Mouse (Mus musculus) hindbrain, postnatal 0 days (tissue): Measurements from ENCODE around the gene Tox3. TPM values are rescaled to one million over a fixed set of nuclear protein-coding genes. Genes with fewer than 3 reads are reported as not detected.

ENCODE experiments used
- ATAC-seq: fragments of 200-750 bp; cut with Nextera tagmentation; 2 replicates; pipeline ENCODE4 v1.8.0; 2017; ENCODE audit warnings: mild to moderate bottlenecking, moderate TSS enrichment, moderate library complexity
- DNase-seq: peaks from one replicate; pipeline ENCODE4 v3.0.0-alpha.2; 2015; ENCODE audit warnings: low spot score
- H3K27ac ChIP-seq: fragments of 300-500 bp; sonication (generic); 2 replicates; pipeline ENCODE4 v1.5.1; 2014; ENCODE audit warnings: mild to moderate bottlenecking
- H3K27me3 ChIP-seq: fragments of 300-500 bp; sonication (generic); 2 replicates; pipeline ENCODE4 v1.6.1; 2014; ENCODE audit warnings: low read length, mixed read lengths; ENCODE audit not compliant: insufficient read depth
- H3K36me3 ChIP-seq: fragments of 300-500 bp; sonication (generic); 2 replicates; pipeline ENCODE4 v1.6.1; 2014; ENCODE audit warnings: low read length, mixed read lengths; ENCODE audit not compliant: insufficient read depth
- H3K4me1 ChIP-seq: fragments of 300-500 bp; sonication (generic); 2 replicates; pipeline ENCODE4 v1.6.1; 2014; ENCODE audit warnings: antibody characterized with exemption, low read length, mixed read lengths; ENCODE audit not compliant: insufficient read depth
- H3K4me2 ChIP-seq: fragments of 300-500 bp; sonication (generic); 2 replicates; pipeline ENCODE4 v1.6.1; 2014; ENCODE audit warnings: low read depth, mild to moderate bottlenecking, low read length, moderate library complexity, mixed read lengths
- H3K4me3 ChIP-seq: fragments of 300-500 bp; sonication (generic); 2 replicates; pipeline ENCODE4 v1.5.1; 2014; ENCODE audit warnings: low read length
- H3K9ac ChIP-seq: fragments of 300-500 bp; sonication (generic); replicated peaks from 2 replicates; pipeline ENCODE4 v1.6.1; 2014; ENCODE audit warnings: mild to moderate bottlenecking, low read length, moderate library complexity, mixed read lengths
- H3K9me3 ChIP-seq: fragments of 300-500 bp; sonication (generic); 2 replicates; pipeline ENCODE4 v1.6.1; 2016; ENCODE audit warnings: low read length, mixed read lengths
- CTCF ChIP-seq: IDR thresholded peaks from 2 replicates; pipeline ENCODE4 v1.5.1; 2016; ENCODE audit warnings: antibody characterized with exemption, control low read depth, low read depth
- WGBS: fragments of 180-500 bp; shearing (Covaris S2); extraction: QIAGEN DNeasy Blood & Tissue Kit; methylation state at CpG from one replicate; pipeline ENCODE4 v1.1.7; 2014; 5-methylcytosine and 5-hydroxymethylcytosine counted together
- polyA plus RNA-seq: library from polyadenylated mRNA; unstranded; fragments of >200 nt; fragmentation: Nextera tagmentation; extraction: Ambion mirVana; gene quantifications from 2 replicates; pipeline ENCODE4 v1.2.1, GENCODE M21; 2015
- total RNA-seq: library from RNA; depleted of rRNA; stranded (reverse); fragments of >200 nt; gene quantifications from 2 replicates; pipeline ENCODE4 v1.2.3, GENCODE M21; 2014; rRNA removed

The Tox3 gene
- total RNA-seq: 31.4 and 33.1 TPM in 2 replicates
- polyA plus RNA-seq: 21.2 and 22.2 TPM in 2 replicates

DNA sequence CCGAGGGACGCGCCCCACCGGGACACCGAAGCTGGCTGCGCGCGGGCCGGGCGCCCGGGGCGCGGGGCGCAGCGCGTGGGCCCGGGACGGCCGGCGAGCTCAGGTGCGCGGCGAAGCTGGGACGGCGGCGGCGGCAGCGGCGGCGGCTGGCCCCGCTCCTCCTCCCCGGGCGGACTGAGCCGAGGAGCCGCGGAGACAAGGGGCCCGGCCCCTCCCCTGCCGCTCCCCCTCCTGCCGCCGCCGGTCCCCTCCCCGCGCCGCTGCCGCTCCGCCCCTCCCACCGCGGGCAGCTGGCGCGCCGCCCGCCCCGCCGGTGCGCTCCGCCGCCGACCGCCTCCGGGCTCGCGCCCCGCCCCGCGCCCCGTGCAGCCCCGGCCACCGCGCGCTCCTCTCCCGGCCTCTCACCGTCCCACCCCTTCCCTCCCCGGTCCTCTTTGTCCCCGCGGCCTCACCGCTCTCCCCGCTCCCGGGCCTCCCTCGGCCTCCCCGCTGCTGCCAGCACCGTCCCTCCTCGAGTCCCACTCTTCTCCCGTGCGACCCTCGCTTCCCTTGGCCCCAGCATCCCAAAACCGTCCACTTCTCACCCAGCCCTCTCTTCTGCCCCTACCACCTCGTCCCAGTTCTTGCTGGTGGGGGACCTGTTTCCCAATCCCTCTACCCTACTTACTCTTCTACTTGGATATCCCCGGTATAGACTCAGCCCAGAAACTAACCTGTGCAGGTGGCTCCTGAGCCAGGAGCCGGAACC is at the start of gene Tox3:
Tox3 (minus strand) TSS at position 166 of the 748 bp plus-strand sequence.
- Histone ChIP-seq H3K9me3 (no peaks in the 10 kb centered on the region), H3K27me3 (no peaks in the 10 kb centered on the region), H3K36me3 (no peaks in the 10 kb centered on the region), H3K27ac (peak within 1 kb of the TSS; percentile 92), H3K9ac (peak within 1 kb of the TSS; percentile 90), H3K4me2 (peak within 1 kb of the TSS; percentile 75), H3K4me1 (no peaks in the 10 kb centered on the region), H3K4me3 (peak within 1 kb of the TSS; percentile 79)
- ATAC-seq (peak; percentile 72), DNase-seq (peak; percentile 67)
- under 1% methylated on average over 45 of the region's 89 CpGs for WGBS
- TF ChIP-seq CTCF: no peak

DNA sequence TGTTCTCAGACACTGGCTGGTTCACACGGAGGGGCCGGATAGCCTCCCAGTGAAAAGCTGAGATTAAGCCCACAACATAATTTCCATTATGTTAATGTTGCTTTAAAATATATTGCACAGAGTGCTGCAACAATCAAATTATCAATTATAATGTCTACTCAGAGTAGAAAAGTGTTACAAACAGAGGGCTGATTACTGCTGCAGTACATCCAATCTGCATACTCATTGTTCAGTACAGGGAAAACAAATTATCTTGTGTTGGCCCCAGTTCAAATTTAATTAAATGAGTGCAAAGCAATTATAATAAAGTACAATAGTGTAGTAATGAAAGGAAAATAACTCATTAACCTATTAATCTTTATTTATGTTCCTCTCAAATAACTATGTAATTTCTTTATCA is 44.5 kb upstream of the Tox3 start:
- no peak overlapping the region for H3K27ac ChIP-seq
- 49% methylated on average over 2 of the region's 2 CpGs for WGBS
- H3K27me3 ChIP-seq: no peaks in the 10 kb centered on the region
- DNase-seq (no peak), ATAC-seq (no peak)
- no peak for TF ChIP-seq CTCF
- no peaks in the 10 kb centered on the region for H3K9me3 ChIP-seq
- no peak overlapping the region for H3K4me3 ChIP-seq
- H3K4me2 ChIP-seq: no peak overlapping the region
- no peak overlapping the region for H3K9ac ChIP-seq
- H3K4me1 ChIP-seq: no peaks in the 10 kb centered on the region
- no peaks in the 10 kb centered on the region for H3K36me3 ChIP-seq

DNA sequence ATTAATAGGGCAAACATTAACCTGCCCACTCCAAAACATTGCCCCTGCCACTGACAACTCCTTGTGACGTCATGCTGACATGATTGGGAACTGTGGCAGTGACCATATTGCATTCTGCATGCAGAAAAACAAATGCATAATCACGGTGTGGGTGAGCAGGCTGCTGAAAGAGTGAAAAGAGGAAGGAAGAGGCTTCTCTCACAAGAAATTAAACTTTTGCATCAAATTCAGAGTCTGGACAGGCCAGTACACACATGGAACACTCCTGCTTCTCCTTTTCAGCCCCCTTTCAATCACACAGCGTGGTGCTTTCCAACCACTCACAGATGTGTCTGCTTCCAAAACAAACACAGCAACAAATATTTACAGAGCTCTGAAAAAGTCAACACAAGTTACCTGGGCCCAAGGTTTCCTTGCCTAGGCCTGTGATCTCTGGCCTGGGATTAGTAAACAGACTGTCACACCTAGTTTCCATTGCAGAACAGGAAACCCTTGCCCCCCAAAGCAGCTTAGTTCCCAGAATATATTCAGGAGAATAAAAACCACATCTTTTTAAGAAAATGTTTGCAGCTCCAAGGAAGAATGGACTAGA is 43.4 kb upstream of the Tox3 start:
- H3K4me1 ChIP-seq: no peaks in the 10 kb centered on the region
- 64% methylated on average over 3 of the region's 3 CpGs for WGBS
- ATAC-seq (no peak), DNase-seq (no peak)
- no peaks in the 10 kb centered on the region for H3K9me3 ChIP-seq
- no peaks in the 10 kb centered on the region for H3K27me3 ChIP-seq
- H3K36me3 ChIP-seq: no peaks in the 10 kb centered on the region
- no peak overlapping the region for H3K4me2 ChIP-seq
- H3K4me3 ChIP-seq: no peak overlapping the region
- H3K9ac ChIP-seq: no peak overlapping the region
- no peak overlapping the region for H3K27ac ChIP-seq
- no peak for TF ChIP-seq CTCF

DNA sequence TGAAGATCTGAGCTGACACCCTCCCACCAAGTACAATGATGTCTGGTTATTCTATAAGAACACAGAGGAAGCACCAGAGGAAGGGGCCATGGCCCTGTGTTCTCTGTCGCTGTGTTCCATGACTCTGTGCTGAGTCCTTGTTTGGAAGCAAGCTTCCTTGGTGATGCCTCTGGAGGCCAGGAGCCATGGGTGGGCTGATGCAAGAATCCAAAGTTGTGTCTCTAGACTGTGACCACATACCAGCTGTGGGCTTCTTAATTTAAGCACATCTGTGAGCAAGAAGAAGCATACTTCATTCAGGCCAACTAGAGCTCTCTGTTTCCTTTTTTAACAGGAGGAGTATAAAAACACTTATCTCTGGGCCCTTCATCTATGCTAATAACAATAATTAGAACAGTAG is 42.7 kb upstream of the Tox3 start:
- no peak for TF ChIP-seq CTCF
- H3K27me3 ChIP-seq: no peaks in the 10 kb centered on the region
- no peak overlapping the region for H3K4me3 ChIP-seq
- ATAC-seq (no peak), DNase-seq (no peak)
- no peaks in the 10 kb centered on the region for H3K4me1 ChIP-seq
- no peaks in the 10 kb centered on the region for H3K9me3 ChIP-seq
- no peak overlapping the region for H3K4me2 ChIP-seq
- no peaks in the 10 kb centered on the region for H3K36me3 ChIP-seq
- no peak overlapping the region for H3K9ac ChIP-seq
- H3K27ac ChIP-seq: no peak overlapping the region
- WGBS: 86% methylated on average over 1 of the region's 1 CpGs

DNA sequence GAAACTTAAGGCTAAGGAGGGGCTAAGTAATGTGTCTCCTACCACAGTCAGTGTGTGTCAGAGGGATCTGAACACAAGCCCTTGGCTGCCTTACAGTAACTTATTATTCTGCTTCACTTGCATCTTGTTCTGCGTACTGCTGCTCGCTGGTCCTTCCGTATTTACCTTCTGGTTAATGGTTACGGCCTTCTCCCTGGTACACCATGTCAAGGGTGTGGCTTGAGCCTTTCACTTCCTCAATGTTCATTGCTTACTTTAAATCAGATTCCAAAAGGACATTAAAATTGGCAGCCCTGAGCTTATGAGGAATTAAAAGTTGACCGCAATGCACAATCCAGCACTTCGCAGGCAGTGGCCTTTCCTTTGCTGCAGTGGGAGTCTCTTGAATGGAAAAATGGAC is 30.9 kb upstream of the Tox3 start:
- H3K9ac ChIP-seq: no peak overlapping the region
- no peak overlapping the region for H3K4me2 ChIP-seq
- H3K36me3 ChIP-seq: no peaks in the 10 kb centered on the region
- H3K27me3 ChIP-seq: no peaks in the 10 kb centered on the region
- no peak overlapping the region for H3K27ac ChIP-seq
- H3K4me1 ChIP-seq: no peaks in the 10 kb centered on the region
- no peak for DNase-seq
- no peak for TF ChIP-seq CTCF
- no peak for ATAC-seq
- no peak overlapping the region for H3K4me3 ChIP-seq
- no peaks in the 10 kb centered on the region for H3K9me3 ChIP-seq
- 89% methylated on average over 6 of the region's 6 CpGs for WGBS

DNA sequence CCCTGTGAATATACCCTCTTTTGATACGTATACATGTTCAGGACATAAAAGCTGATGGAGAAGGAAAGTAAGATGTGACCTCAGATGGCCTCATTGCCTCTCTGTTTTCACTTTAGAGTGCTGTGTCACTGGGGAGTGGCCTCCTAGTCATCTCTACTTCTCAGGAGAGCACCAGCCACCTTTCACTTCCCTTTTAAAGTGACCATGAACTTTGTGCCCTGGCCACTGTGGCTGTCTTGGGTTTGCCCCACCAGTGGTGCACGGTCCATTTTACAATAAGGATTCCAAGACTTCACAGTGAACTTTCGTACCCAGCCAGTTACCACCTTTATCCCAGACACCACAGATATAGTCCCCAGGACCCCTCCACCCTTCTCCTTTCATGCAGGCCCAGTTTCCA is 29.9 kb upstream of the Tox3 start:
- Histone ChIP-seq H3K9me3 (no peaks in the 10 kb centered on the region), H3K27ac (no peak overlapping the region), H3K9ac (no peak overlapping the region), H3K4me1 (no peaks in the 10 kb centered on the region), H3K36me3 (no peaks in the 10 kb centered on the region), H3K4me2 (no peak overlapping the region), H3K4me3 (no peak overlapping the region), H3K27me3 (no peaks in the 10 kb centered on the region)
- 96% methylated on average over 3 of the region's 3 CpGs for WGBS
- DNase-seq (no peak), ATAC-seq (no peak)
- no peak for TF ChIP-seq CTCF
